Mouse (Mus musculus): ENCODE data around the gene Tnip3.

GRCm38 (mm10) chr6:65520821-65521220 lies 4.3 kb upstream of the Tnip3 start:
- TF ChIP-seq CTCF (IDR thresholded peaks at IDR 0.05) (no peak), EP300 (IDR thresholded peaks at IDR 0.05) (no peak)
